Mouse (Mus musculus) neural tube, embryonic 10.5 days (tissue): ENCODE measurements around the gene Zfp426.
A peak's percentile ranks its signal among the peaks of the same experiment; 100 is the strongest.

Experiments
- DNase-seq: peaks from one replicate; pipeline ENCODE4 v3.0.0-alpha.2; 2017; ENCODE audit warnings: low spot score; ENCODE audit errors: extremely low spot score

Gene Zfp426

DNA sequence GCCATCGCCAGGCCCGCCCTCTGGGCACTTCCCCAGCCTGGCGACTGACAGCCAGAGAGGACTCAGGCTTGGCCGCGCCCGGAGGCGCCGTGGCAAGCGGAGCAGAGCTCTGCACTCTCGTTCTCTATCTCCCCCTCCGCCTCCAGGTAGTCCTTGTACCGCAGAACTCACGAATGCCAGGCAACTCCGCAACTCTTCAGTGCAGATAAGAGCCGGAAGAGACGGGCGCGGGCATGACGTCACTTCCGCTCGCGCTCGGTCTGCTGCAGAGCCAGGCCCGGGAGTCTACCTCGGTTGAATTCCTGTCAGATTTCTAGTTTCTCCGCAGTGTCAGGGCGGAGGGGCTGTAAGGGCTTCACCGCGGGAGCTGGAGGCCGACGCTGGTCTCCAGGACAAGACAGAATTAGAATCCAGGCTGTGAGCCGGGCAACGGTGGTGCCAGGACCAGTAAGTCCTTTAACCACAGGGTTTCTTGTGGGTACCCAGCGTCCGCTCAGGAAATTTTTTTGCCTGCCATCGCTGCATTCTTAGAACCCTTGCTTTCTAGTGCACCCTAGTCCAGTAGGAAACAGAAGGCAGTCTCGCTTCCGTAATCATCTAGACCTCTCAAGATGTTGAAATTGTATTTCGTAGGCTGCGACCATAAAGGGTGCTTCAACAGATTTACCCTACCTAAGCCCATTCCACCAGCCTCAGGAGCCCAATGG lies at the start of gene Zfp426:
Gene Zfp426 (minus strand): TSS at position 220 of the 707 bp plus-strand sequence.
- DNase-seq: peak; percentile 90

DNA sequence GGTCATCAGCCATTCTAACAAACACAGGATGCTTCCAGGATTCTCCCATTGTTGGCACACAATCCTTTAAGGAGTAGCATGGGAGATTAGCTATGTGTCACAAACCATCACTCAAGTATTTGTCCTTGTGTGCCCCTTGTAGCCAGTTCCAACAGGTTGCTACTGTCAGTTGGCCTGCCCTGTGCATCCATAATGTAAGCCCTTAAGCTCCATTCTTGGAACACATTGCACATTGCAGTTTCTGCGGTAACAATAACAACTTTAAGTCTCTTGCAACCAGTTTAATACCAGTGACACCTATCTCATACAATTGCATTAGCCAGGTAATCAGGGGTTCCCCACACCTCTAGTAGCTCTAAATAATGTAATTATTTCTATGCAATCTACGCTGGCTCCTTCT lies 44.1 kb upstream of the Zfp426 start:
- DNase-seq: no peak

DNA sequence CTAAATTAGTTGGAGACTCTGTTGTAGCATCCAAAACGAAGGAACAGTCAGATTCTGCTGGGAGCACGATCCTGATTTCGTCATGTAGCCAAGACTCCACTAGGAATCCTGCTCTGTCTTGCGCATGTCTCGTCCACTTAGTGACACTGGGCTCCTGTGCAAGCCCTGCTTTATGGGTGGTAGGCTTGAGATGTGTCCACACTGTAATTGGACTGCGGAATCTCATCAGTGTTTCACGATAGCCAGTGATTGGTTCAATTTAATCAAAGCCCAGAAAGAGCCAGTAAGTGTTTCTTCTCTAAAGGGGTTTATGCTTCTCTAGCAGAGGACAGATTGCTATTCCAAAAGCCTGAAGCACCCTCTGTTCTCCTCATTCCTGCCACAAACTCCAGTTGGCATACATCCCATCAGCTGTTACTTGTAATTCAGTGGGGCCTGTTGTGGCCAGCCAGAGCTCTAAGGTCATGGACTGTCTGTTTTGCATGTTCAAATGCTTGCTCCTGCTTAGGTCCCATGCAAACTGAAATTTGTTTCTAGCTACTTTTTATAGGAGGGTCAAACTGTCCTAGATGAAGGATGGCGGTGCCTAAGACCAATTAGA lies 41.9 kb upstream of the Zfp426 start:
- no peak for DNase-seq

DNA sequence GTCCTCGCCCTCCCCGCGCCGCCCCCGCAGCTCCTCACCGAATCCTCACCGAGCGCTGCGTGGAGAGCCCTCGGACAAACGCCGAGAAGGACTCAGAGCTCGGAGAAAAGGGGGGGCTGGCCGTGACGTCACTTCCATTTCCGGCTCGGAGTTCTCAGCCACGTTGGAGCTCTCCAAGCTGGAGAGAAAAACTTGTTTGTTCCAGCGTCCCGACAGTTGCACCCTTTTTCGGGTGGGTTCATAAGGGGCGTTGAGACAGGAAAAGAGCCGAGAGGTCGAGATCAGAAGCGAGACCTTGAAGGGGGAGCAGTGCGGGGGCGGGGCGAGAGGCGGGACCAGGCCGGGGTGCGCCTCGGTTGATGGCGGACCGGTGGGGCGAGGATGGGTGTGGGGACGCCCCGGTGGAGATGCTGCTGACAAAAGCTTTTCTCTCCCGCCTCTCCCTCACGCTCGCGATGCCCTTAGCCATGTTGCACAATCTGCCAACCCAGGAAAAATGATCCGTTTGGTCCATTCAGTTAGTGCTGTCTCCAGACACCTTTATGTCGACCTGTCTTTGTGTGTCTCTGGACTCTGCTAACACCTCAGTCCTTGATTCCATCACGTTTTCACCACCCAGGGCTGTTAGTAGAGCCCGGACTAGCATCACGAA lies 28.9 kb upstream of the Zfp426 start, which contains the start of gene Zfp266:
Gene Zfp266 (minus strand): TSS at position 112 of the 652 bp plus-strand sequence.
- DNase-seq: peak; percentile 95

DNA sequence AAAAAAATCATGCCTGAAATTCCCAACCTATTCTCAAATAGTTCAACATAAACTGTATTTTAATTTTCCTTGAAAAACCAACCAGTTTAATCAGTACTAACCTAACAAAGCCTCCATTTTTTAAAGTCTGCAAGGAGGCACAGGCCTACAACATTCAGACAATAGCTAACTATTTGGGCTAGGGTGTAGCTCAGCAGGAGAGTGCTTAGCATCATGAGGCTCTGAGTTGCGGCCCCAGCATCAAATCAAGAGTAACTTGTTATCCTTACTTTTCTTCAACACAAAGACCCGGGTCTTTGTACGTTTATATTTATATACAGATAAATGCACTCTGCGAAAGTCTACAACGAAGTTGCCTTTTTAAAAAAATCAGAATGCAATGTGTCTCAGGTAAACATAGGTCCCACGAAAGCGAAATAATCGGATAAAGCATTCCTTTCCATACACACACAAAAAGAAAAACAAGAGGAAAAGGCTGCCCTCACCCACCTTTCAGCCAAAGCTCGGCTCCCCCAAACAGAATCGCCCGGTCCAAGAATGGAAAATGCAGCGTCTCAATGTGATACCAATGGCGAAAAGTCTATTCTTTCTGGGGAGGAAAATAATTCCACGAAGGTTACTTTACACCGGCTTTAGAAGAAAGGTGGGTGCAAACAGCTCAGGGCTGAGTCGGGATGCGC lies 28.1 kb upstream of the Zfp426 start:
- DNase-seq: no peak

DNA sequence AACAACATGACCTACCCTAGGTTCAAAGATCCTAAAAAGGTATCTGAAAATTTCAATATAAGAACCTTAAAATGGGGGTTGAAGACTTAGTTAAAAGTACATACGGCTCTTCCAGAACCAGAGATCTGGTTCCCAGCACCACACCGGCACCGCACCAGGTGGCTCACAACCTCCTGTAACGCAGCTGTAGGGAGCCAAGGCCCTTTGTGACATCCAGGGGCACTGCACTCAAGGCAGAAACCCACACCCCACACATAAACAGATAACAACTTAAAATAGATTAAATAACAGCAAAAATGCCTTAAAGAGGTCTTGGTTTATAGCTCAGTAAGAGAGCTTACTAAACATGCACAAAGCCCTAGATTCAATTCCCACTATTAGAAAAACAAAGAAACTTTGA lies 27.4 kb upstream of the Zfp426 start:
- no peak for DNase-seq

DNA sequence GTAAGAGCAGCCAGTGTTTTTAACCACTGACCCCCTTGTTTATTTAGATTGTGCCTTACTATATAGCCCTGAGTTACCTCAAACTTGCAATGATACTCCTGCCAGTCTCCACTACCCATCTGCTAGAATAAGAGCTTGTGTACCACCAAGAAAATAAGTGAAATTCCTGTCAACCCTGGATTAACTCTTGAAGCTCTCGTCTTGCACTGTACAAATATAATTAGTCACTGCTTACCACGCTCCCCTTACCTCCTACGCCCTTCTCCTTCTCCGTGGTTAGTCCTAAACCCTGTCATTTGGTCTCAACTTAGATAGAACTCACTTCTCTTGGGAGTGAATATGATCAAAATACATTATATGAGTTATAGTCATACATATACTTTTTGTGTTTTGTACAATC lies 26.2 kb upstream of the Zfp426 start:
- no peak for DNase-seq

DNA sequence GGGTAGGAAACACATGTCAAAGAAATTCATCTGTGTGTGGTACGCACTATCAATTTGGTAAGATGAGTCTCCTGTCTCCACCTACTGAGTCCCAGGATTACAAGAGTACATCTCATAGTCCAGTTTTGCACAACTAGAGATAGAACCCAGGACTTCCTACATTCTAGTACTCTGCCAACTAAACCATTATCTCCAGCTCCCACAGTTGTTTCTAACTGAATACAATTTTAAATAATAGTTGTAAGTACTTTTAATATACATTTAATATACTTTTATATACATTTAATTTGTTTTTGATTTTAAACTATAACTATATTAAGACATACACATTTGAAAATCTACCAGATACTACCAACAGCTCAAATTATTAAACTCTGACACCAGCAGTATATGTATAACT lies 25.2 kb upstream of the Zfp426 start:
- no peak for DNase-seq

DNA sequence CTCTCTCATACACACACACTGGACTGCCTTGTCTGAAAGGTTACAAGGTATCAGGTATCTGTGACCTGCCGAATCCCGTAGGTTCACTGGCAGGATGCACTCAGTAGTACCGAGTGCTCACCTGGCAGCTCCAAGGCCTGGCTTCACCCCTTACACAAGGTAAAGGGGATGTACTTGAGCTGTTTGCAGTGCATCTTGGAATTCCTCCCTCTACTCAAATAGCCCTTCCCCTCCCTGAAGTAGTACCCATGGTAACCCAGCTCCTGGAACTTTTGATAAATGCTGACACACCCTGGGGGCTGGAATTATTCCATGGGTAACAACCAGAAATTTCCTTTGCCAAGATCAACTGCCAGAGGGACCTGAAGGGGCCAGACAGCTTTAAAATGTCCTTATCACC lies 21.5 kb upstream of the Zfp426 start:
- DNase-seq: no peak

DNA sequence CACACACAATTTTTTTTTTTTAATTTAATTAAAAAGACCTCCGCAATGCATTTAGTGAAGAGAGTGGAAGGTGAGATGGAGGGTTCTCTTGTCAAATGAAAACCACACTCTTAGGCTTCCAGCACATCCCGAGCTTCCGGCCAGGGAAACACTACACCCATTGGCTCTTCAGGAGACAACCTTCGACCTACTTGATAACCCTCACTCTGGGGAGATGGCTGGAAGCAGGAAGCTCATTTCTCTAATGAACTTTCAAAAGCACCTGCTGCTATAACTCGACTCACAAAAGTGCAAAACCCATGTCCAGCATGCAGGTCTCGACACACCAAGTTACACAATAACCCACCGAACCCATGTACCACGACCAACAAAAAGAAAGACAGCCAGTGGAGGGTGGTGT lies 20.2 kb upstream of the Zfp426 start:
- no peak for DNase-seq

DNA sequence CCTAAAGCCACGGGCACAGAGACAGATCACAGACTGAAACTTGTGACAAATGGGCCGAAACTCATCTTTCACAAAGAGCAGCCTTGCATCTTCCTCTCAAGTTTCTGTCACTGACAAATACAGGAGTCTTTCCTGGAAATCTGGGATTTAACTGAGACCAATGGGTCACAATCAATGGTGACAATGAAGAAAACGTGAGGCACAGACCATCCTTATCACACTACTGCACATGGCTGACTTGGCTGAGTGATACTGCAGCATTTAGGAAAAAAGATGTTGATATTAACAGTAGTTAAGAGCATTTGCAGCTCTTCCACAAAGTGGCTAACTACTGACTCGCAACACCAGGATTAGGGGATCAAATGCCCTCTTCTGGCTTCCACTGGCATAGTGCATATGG lies 19.1 kb upstream of the Zfp426 start:
- DNase-seq: no peak

DNA sequence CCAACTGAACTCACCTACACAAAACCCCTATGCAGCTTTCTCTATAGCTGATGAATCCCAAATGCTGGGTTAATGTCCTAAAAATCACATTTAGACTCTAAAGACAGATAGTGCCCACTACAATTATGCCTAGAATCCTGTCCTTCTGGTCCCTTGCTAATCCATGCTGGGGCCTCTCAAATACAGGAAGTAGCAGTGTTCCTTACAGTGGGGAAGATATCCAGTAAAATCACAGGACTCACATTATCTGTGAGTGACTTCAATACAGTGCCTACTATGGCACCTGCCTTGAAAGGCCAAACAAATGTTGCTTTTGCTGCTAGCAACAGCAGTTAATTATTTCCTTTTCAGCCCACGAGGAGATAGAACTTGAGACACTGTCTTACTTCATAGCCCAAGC lies 17.8 kb upstream of the Zfp426 start:
- no peak for DNase-seq

DNA sequence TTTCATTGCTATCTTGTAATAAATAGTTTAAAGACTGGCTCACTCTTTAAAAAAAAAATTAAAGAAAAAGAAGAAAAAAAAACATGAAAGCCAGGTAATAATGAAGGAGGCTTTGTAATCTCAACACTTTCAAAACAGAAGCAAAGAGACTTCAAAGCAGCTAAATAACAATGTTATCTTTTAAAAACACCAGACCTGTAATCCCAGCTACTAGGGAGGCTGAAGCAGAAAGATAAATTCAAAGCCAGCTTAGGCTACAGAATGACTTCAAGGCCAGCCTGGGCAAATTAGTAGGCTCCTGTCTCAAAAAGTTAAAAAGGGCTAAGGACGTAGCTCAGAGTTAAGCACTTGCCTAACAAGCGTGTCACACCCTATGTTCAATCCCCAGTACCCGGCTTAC lies 17.1 kb upstream of the Zfp426 start:
- DNase-seq: no peak

DNA sequence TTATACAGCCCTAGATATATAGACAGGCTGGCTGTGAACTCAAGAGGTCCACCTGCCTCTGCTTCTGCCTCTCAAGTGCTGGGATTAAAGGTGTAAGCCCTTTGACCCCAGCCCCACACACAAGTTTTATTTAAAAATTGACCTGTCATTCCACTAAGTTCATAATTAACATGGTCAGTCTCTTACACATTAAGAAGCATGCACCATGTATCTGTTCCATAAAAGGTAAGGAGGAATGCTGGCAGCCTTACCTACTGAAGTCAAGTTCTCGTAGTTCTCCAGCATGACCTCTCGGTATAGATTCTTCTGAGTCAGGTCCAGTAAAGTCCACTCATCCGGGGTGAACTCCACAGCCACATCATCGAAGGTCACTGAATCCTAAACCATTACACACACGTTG lies 12.3 kb upstream of the Zfp426 start:
- no peak for DNase-seq

DNA sequence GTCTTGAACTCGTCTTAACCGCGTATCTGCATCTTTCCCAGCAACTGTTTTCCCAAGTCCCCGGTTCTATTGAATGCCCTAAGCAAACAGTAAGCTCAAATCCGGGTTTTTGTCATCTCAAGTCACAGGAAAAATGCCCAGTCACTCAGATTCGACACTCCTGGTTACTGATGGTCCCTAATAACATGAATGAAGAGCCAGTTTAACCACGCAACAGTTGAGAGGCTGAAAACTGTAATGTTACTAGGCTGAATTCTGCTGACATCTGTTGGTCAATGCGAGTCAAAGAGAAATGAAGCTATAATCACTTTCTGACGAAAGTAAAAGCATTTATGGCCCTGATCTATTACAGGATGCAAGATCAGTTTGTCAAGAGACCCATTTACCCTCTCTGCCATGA lies 735 bp upstream of the Zfp426 start:
- no peak for DNase-seq

DNA sequence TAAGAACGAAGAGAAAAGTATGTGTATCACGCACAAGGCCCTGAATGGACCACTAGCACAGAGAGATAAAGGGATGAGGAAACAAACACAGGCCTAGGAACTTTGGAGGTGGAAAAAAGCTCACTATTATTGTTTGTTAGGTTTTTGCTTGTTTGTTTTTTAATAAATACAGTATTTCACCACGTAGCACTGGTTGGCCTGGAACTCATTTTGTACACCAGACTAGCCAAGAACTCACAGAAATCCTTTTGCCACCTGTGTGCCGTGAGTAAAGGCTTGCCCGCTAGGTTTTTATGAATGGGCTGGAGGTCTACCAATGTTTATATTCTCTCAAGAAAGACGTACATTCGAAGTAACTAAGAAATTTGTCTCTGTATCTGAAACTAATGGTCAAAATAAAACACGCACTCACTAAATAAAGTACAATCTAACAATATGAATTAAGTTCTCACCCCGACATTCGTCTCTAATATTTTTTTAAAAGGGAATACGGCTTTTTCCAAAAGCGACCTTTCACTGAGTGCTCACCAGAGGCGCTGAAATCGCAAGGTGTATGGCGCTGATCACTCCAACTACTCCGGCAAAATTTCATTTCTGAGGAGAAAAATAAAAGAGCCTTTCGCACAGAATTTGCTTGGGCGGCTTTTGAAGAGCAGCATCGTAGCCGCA lies 554 bp downstream of the Zfp426 start:
- DNase-seq: no peak

DNA sequence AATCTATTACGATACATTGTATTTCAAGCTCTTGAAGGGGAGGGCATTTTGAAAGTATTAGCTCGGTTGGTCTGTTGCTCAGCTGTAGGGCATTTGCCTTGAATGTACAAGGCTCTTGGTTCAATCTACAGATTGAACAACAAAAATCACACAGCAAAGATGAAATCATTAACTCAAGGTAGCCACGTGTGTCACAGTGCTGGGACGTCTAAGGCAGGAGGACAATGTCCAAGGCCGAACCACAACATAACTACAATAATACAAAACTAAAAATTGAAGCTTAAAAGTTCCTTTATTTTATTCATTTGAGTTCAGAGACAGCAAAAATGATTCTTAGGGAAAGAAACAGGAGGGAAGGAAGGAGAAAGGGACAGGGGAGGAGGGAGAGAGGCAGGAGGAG lies 3.0 kb downstream of the Zfp426 start:
- no peak for DNase-seq

DNA sequence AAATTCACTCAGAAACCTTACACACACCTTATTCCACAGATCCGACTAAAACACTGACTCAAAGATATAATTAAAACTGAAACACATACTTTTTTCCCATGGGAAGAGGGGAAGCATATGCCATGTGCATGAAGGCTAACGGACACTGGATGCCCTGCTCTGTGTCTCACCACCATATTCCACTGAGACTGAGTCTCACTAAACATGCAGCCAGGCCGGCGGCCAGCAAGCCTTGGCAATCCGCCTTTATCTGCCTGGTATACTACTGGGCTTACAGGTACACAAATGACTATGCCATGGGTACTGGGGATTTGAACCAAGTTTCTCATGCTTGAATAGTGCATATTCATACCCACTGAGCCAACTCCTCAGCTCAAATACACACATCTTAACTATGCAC lies 13.2 kb downstream of the Zfp426 start:
- no peak for DNase-seq

DNA sequence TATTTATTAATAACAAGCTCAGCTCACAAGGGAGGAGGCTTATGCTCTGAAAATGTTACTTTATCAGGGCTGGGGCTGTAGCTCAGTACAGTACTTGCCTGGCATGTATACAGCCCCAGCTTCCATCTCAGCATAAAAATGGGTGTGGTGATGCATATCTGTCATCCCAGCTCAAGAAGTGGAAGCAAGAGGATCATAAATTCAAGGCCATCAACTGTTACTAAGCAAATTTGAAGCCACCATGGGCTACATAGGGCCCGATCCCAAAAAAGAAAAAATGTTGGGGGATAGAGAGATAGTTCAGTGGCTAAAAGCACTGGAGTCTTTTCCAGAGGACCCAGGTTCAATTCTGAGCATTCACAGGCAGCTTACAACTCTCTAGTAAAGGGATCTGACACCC lies 15.9 kb downstream of the Zfp426 start:
- DNase-seq: no peak

DNA sequence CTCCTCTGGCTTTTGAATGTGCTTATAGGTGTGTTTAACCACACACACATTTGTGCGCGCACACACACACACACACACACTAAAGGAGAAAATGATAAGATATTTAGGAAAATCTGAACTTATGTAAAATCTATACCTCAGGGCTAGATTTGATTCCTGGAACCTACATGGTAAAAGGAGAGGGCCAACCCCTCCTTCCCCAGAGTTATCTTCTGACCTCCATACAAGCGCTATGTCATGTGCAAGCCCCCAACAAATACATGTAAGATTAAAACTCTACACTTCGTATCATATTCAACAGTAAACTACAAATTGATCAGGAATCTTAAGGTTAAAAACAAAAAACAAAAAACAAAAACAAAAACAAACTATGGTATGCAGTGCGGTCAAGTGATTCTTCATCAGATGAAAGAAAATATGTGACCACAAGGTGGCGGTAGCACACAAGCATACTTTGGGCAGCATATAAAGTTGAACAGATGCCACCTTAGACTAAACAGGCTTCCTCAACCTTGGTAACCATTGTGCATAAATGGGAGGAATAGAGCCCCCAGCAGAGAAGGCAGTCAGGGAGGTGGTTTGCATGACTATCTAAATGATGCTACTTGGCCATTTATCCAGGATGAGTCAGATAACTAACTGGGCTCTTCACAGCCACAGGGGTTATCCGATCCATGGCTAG lies 25.6 kb downstream of the Zfp426 start:
- DNase-seq: peak; percentile 51
